ENCODE assay signal across 20 mouse cellular contexts in the genomic region with DNA sequence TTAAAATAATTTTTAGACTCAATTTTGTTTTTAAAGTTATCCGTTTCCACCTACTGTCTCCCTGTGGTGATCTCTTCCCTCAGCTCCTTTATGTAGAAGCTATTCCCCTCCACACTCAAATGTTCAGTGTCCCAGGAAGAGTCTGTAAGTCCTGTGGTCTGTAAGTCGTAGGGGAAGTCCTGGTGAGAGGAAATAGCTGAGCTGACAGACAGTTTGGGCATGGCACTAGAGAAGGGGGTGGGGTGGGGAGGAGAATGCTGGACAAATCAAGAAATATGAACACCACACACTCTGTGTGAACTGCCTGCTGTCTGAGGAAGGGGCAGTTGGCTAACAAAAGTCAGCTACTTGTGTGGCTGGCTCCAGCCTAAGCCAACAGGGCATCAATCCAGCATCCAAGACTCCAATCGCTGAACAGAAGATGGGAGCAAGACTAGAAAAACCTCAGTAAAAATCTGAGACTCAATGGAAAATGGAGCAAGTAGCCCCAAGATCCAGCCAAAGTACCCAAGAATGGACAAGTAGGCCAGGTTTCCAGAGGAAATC.
DNase-seq lines count a peak whose midpoint lies in the region; ATAC-seq and TF ChIP-seq lines count a peak whose summit lies in the region.
"Had no signal": no experiment of that assay in that cellular context is flagged by ENCODE, and none has a peak within 500 bp of the region (broad histone marks: within the 10 kb centered on the region; RNA-seq: fewer than 3 reads in every experiment).

No protein-coding gene starts in this region.

- H3K4me3 ChIP-seq in G1E (ENCODE audit: low read depth, low read length): no peak overlapping the region
- H3K4me3 ChIP-seq: embryonic facial prominence, embryonic 15.5 days; forebrain, embryonic 10.5 days; limb, embryonic 10.5 days; neural tube, embryonic 12.5 days had no signal

- intact Hi-C loops in left cerebral cortex, postnatal 4 days (cut with DNase I): no loop called here

- no peak for TF ChIP-seq CTCF in G1E (IDR thresholded peaks at IDR 0.05; ENCODE audit: low read depth, low read length)

- H3K36me3 ChIP-seq in G1E (replicated peaks): peaks cover 88% of the 10 kb centered on the region
- H3K36me3 ChIP-seq: embryonic facial prominence, embryonic 15.5 days had no signal

- peak; percentile 73 to 76 for DNase-seq in cerebellum, postnatal 10 days
- DNase-seq in cerebellum, adult 11-12 months: no peak
- DNase-seq in left cerebral cortex, postnatal 4 days: peak; percentile 61
- DNase-seq in left cerebral cortex, adult 8-10 months (ENCODE audit: low spot score in 2 of 2): no peak
- no peak for DNase-seq in G1E (ENCODE audit: low spot score)
- no peak for DNase-seq in adrenal gland, postnatal 10 days
- DNase-seq in yolk sac, embryonic 10.5 days (ENCODE audit: low spot score): no peak
- DNase-seq: adrenal gland, postnatal 14 days; cerebellum, adult 8-10 months; embryo, embryonic 11 days; gastrocnemius, postnatal 10 days; heart, postnatal 36 days; kidney, postnatal 4 days; layer of hippocampus, postnatal 36 days; thymus, postnatal 25 days had no signal

- H3K27me3 ChIP-seq in G1E (ENCODE audit: insufficient read depth, low read length): no peaks in the 10 kb centered on the region
- H3K27me3 ChIP-seq: embryonic facial prominence, embryonic 15.5 days; neural tube, embryonic 12.5 days had no signal

- ATAC-seq in G1E (ENCODE audit: extremely low read depth, insufficient number of reproducible peaks, low FRiP score, poor library complexity, severe bottlenecking): peak; percentile 32; the same call in 1 of the 2 replicates
- peak; percentile 50 for ATAC-seq in megakaryocyte, adult 5-6 weeks (ENCODE audit: poor library complexity, severe bottlenecking)

- H3K4me1 ChIP-seq in G1E (ENCODE audit: insufficient read depth, low read depth, low read length): peaks cover 18% of the 10 kb centered on the region

- no peaks in the 10 kb centered on the region for H3K9me3 ChIP-seq in G1E (replicated peaks)
- H3K9me3 ChIP-seq: embryonic facial prominence, embryonic 15.5 days; forebrain, embryonic 10.5 days; limb, embryonic 10.5 days; neural tube, embryonic 12.5 days had no signal

Comparison
In these comparisons a context has a peak if more than half of its experiments do, and no peak if none do; other contexts are left out.
1. DNase-seq: peak in cerebellum, postnatal 10 days (2 of 2) and left cerebral cortex, postnatal 4 days (single experiment); none in cerebellum, adult 11-12 months (single experiment), left cerebral cortex, adult 8-10 months (0 of 2), G1E (single experiment), adrenal gland, postnatal 10 days (single experiment) and yolk sac, embryonic 10.5 days (single experiment).